ENCODE assay signal across 21 mouse cellular contexts in genomic region chr17:80693707-80694106, GRCm38 (mm10). TPM values are rescaled to one million over a fixed set of nuclear protein-coding genes. Genes with fewer than 3 reads are reported as not detected.
DNase-seq lines count a peak whose midpoint lies in the region; ATAC-seq and TF ChIP-seq lines count a peak whose summit lies in the region.
"Had no signal": no experiment of that assay in that cellular context is flagged by ENCODE, and none has a peak within 500 bp of the region (broad histone marks: within the 10 kb centered on the region; RNA-seq: fewer than 3 reads in every experiment).

No protein-coding gene starts in this region.

- H3K9ac ChIP-seq in hindbrain, postnatal 0 days (replicated peaks; ENCODE audit: low read length) = no peak overlapping the region
- no peak overlapping the region for H3K9ac ChIP-seq in hindbrain, embryonic 11.5 days (ENCODE audit: low read depth, low read length)
- no peak overlapping the region for H3K9ac ChIP-seq in midbrain, postnatal 0 days (replicated peaks; ENCODE audit: low read length, poor library complexity, severe bottlenecking)
- H3K9ac ChIP-seq in heart, postnatal 0 days (replicated peaks; ENCODE audit: low read depth, low read length) = no peak overlapping the region
- H3K9ac ChIP-seq: intestine, embryonic 15.5 days; liver, embryonic 15.5 days had no signal

- DNase-seq in heart, adult 11 months = peak; percentile 93
- no peak for DNase-seq in heart, postnatal 25 days (ENCODE audit: low spot score)
- DNase-seq in hindbrain, postnatal 0 days (ENCODE audit: low spot score) = no peak
- no peak for DNase-seq in hindbrain, embryonic 11.5 days (ENCODE audit: low spot score)
- DNase-seq in midbrain, postnatal 0 days (ENCODE audit: low spot score) = peak; percentile 26
- DNase-seq in midbrain, embryonic 10.5 days (ENCODE audit: low spot score) = no peak
- peak; percentile 82 for DNase-seq in heart, postnatal 0 days (ENCODE audit: low spot score)
- DNase-seq in spleen, adult 18-20 months = no peak
- DNase-seq: adrenal gland, postnatal 25 days; cerebellum, adult 11-12 months; cerebellum, postnatal 36 days; kidney, adult 9 months; layer of hippocampus, postnatal 36 days; lung, postnatal 14 days; right cerebral cortex, adult 18-20 months; thymus, postnatal 36 days had no signal

- peaks cover 14% of the 10 kb centered on the region; the same call in 1 of the 2 replicates for H3K4me1 ChIP-seq in hindbrain, postnatal 0 days (ENCODE audit: insufficient read depth, low read length)
- H3K4me1 ChIP-seq in hindbrain, embryonic 11.5 days (replicated peaks; ENCODE audit: control insufficient read depth, insufficient read depth, low read length) = no peaks in the 10 kb centered on the region; the same call in 1 of the 2 replicates
- H3K4me1 ChIP-seq in midbrain, postnatal 0 days (ENCODE audit: insufficient read depth, low read length) = peaks cover 5% of the 10 kb centered on the region; the same call in 1 of the 2 replicates
- H3K4me1 ChIP-seq in midbrain, embryonic 10.5 days = peaks cover 18% of the 10 kb centered on the region
- peaks cover 36% of the 10 kb centered on the region for H3K4me1 ChIP-seq in heart, postnatal 0 days (ENCODE audit: control insufficient read depth, insufficient read depth)

- intact Hi-C loops in heart, postnatal 25 days (cut with DNase I) = no loop called here

- H3K4me2 ChIP-seq in hindbrain, postnatal 0 days (ENCODE audit: low read depth, low read length) = no peak overlapping the region
- no peak overlapping the region for H3K4me2 ChIP-seq in hindbrain, embryonic 11.5 days (replicated peaks; ENCODE audit: low read depth, low read length)
- no peak overlapping the region for H3K4me2 ChIP-seq in midbrain, postnatal 0 days (ENCODE audit: low read depth, low read length, poor library complexity, severe bottlenecking)
- peak overlapping the region; percentile 50 for H3K4me2 ChIP-seq in heart, postnatal 0 days (ENCODE audit: low read depth, low read length)
- H3K4me2 ChIP-seq: intestine, embryonic 15.5 days; liver, embryonic 15.5 days had no signal

- H3K27ac ChIP-seq in hindbrain, postnatal 0 days = no peak overlapping the region
- no peak overlapping the region for H3K27ac ChIP-seq in hindbrain, embryonic 11.5 days (ENCODE audit: low read depth, low read length)
- H3K27ac ChIP-seq in midbrain, postnatal 0 days (ENCODE audit: low read depth, low read length) = no peak overlapping the region
- no peak overlapping the region for H3K27ac ChIP-seq in midbrain, embryonic 10.5 days (replicated peaks)
- H3K27ac ChIP-seq in heart, postnatal 0 days (ENCODE audit: low read depth) = peak overlapping the region; percentile 83
- H3K27ac ChIP-seq: embryonic facial prominence, embryonic 10.5 days; intestine, embryonic 15.5 days; liver, embryonic 15.5 days had no signal

- TF ChIP-seq CTCF in hindbrain, postnatal 0 days (IDR thresholded peaks at IDR 0.05; ENCODE audit: low read depth) = peak; percentile 44
- TF ChIP-seq CTCF in midbrain, postnatal 0 days (IDR thresholded peaks at IDR 0.05) = peak; percentile 23; the same call in 1 of the 2 replicates
- peak; percentile 47 for TF ChIP-seq CTCF in heart, postnatal 0 days (IDR thresholded peaks at IDR 0.05; ENCODE audit: low read depth)

- WGBS in hindbrain, postnatal 0 days = 53% methylated on average over 7 of the region's 7 CpGs
- WGBS in hindbrain, embryonic 11.5 days = 66% methylated on average over 7 of the region's 7 CpGs
- 61% methylated on average over 7 of the region's 7 CpGs for WGBS in midbrain, postnatal 0 days
- WGBS in midbrain, embryonic 10.5 days = 77% methylated on average over 7 of the region's 7 CpGs
- 19% methylated on average over 7 of the region's 7 CpGs for WGBS in heart, postnatal 0 days

- no peaks in the 10 kb centered on the region for H3K27me3 ChIP-seq in hindbrain, postnatal 0 days (ENCODE audit: insufficient read depth, low read length)
- H3K27me3 ChIP-seq in hindbrain, embryonic 11.5 days (ENCODE audit: control insufficient read depth, insufficient read depth, low read length) = no peaks in the 10 kb centered on the region
- no peaks in the 10 kb centered on the region for H3K27me3 ChIP-seq in midbrain, postnatal 0 days (ENCODE audit: insufficient read depth, low read length)
- no peaks in the 10 kb centered on the region for H3K27me3 ChIP-seq in midbrain, embryonic 10.5 days (ENCODE audit: low read depth, poor library complexity, severe bottlenecking)
- no peaks in the 10 kb centered on the region for H3K27me3 ChIP-seq in heart, postnatal 0 days (ENCODE audit: control insufficient read depth, insufficient read depth, low read length)
- H3K27me3 ChIP-seq: CH12.LX; intestine, embryonic 15.5 days; liver, embryonic 15.5 days; megakaryocyte, embryonic 14.5 days had no signal

- H3K9me3 ChIP-seq in hindbrain, postnatal 0 days (ENCODE audit: low read length) = no peaks in the 10 kb centered on the region
- H3K9me3 ChIP-seq in hindbrain, embryonic 11.5 days (ENCODE audit: control insufficient read depth, low read length) = no peaks in the 10 kb centered on the region
- no peaks in the 10 kb centered on the region for H3K9me3 ChIP-seq in midbrain, postnatal 0 days (ENCODE audit: low read length)
- H3K9me3 ChIP-seq in midbrain, embryonic 10.5 days (replicated peaks) = no peaks in the 10 kb centered on the region
- no peaks in the 10 kb centered on the region for H3K9me3 ChIP-seq in heart, postnatal 0 days (replicated peaks; ENCODE audit: control insufficient read depth, low read length)
- H3K9me3 ChIP-seq: embryonic facial prominence, embryonic 10.5 days; intestine, embryonic 15.5 days; liver, embryonic 15.5 days had no signal

- TF ChIP-seq EP300 in heart, postnatal 0 days (IDR thresholded peaks at IDR 0.05; ENCODE audit: low read depth) = no peak

- H3K36me3 ChIP-seq in hindbrain, postnatal 0 days (ENCODE audit: insufficient read depth, low read length) = no peaks in the 10 kb centered on the region
- H3K36me3 ChIP-seq in hindbrain, embryonic 11.5 days (ENCODE audit: control insufficient read depth, insufficient read depth, low read length) = no peaks in the 10 kb centered on the region
- no peaks in the 10 kb centered on the region for H3K36me3 ChIP-seq in midbrain, postnatal 0 days (ENCODE audit: insufficient read depth, low read length)
- no peaks in the 10 kb centered on the region; the same call in 1 of the 2 replicates for H3K36me3 ChIP-seq in midbrain, embryonic 10.5 days
- no peaks in the 10 kb centered on the region for H3K36me3 ChIP-seq in heart, postnatal 0 days (replicated peaks; ENCODE audit: control insufficient read depth, insufficient read depth, low read length)
- H3K36me3 ChIP-seq: embryonic facial prominence, embryonic 10.5 days; intestine, embryonic 15.5 days; liver, embryonic 15.5 days had no signal

- H3K4me3 ChIP-seq in hindbrain, postnatal 0 days (ENCODE audit: low read length) = no peak overlapping the region
- H3K4me3 ChIP-seq in hindbrain, embryonic 11.5 days (ENCODE audit: low read depth, low read length) = no peak overlapping the region
- no peak overlapping the region for H3K4me3 ChIP-seq in midbrain, postnatal 0 days (ENCODE audit: low read depth, low read length)
- H3K4me3 ChIP-seq in midbrain, embryonic 10.5 days = no peak overlapping the region
- H3K4me3 ChIP-seq in heart, postnatal 0 days (ENCODE audit: low read depth, low read length) = 0 out of 2 replicates have a peak overlapping the region, but pooled peaks have one; percentile 1
- H3K4me3 ChIP-seq: embryonic facial prominence, embryonic 10.5 days; intestine, embryonic 15.5 days; liver, embryonic 15.5 days; megakaryocyte, embryonic 14.5 days had no signal

- ATAC-seq in hindbrain, postnatal 0 days = no peak
- no peak for ATAC-seq in hindbrain, embryonic 11.5 days (ENCODE audit: low FRiP score)
- no peak for ATAC-seq in midbrain, postnatal 0 days (ENCODE audit: low FRiP score)
- peak; percentile 89 for ATAC-seq in heart, postnatal 0 days (ENCODE audit: insufficient read depth, low read depth)
- ATAC-seq: intestine, embryonic 15.5 days had no signal

RNA-seq across cellular contexts. Expression of gene Map4k3, which starts 34.6 kb away (rescaled TPM):
- 10 to 100 TPM; 24.0 to 24.4 TPM for total RNA-seq in heart, postnatal 25 days (2021)
- total RNA-seq in hindbrain, postnatal 0 days (2014; rRNA removed) = 46.5 and 51.0 TPM in 2 replicates
- polyA plus RNA-seq in hindbrain, postnatal 0 days (2015; fragmentation: Nextera tagmentation; extraction: Ambion mirVana) = 17.7 and 18.1 TPM in 2 replicates
- 27.5 and 31.9 TPM in 2 replicates for polyA plus RNA-seq in hindbrain, embryonic 11.5 days (2014; fragmentation: Nextera tagmentation; extraction: Ambion mirVana)
- 60.9 and 64.5 TPM in 2 replicates for total RNA-seq in midbrain, postnatal 0 days (2014; rRNA removed)
- polyA plus RNA-seq in midbrain, postnatal 0 days (2015; fragmentation: Nextera tagmentation; extraction: Ambion mirVana) = 16.9 and 17.3 TPM in 2 replicates
- 14.1 and 17.6 TPM in 2 replicates for polyA plus RNA-seq in midbrain, embryonic 10.5 days (2016; fragmentation: Nextera tagmentation; extraction: Ambion mirVana)
- 38.0 and 44.4 TPM in 2 replicates for total RNA-seq in heart, postnatal 0 days (2014; rRNA removed; ENCODE audit: low replicate concordance)
- polyA plus RNA-seq in heart, postnatal 0 days (2015; fragmentation: Nextera tagmentation; extraction: Ambion mirVana) = 14.2 and 16.7 TPM in 2 replicates

Comparison
In these comparisons a context has a peak if more than half of its experiments do, and no peak if none do; other contexts are left out.
1. DNase-seq: peak in heart, adult 11 months (single experiment), midbrain, postnatal 0 days (single experiment) and heart, postnatal 0 days (single experiment); none in heart, postnatal 25 days (single experiment), hindbrain, postnatal 0 days (single experiment), hindbrain, embryonic 11.5 days (single experiment), midbrain, embryonic 10.5 days (single experiment) and spleen, adult 18-20 months (0 of 2).
2. Peak in every context shown above with its lines, with median percentiles within 50 percentile points of each other: CTCF ChIP-seq.